Mouse (Mus musculus): ENCODE measurements around the gene 1700023F06Rik.

GRCm38 (mm10) chr11:103195656-103196055 lies 12.7 kb downstream of the 1700023F06Rik start:
- TF ChIP-seq CTCF (IDR thresholded peaks at IDR 0.05; ENCODE audit: borderline replicate concordance, insufficient read depth, low read depth, low read length) (no peak), POLR2A (IDR thresholded peaks at IDR 0.05; ENCODE audit: borderline replicate concordance, insufficient read depth, low read length) (no peak)
